Mouse (Mus musculus) erythroid progenitor cell, adult 5-6 weeks (primary cell): ENCODE results near the gene Gm20894. TPM values are rescaled to one million over a fixed set of nuclear protein-coding genes. Genes with fewer than 3 reads are reported as not detected.
"Not testable (repeated sequence)": the region's sequence is repeated elsewhere in the genome, so short reads cannot be mapped to it uniquely, and the experiment has no call there.

Source experiments
- ATAC-seq: replicated peaks from 2 replicates; pipeline ENCODE4 v1.8.0; 2016; ENCODE audit warnings: moderate number of reproducible peaks, mild to moderate bottlenecking, moderate TSS enrichment, inconsistent platforms; ENCODE audit not compliant: poor library complexity, low FRiP score, severe bottlenecking
- total RNA-seq, 2 experiments: library from RNA; stranded (forward) in 1 of 2; stranded (reverse) in 1 of 2; fragments of 150-400 nt in 1 of 2; fragments of 186-747, 209-891 nt in 1 of 2; gene quantifications; 2 replicates each; pipeline versions ENCODE4 v1.2.3 to v1.2.4; 2015 to 2017; ENCODE audit warnings: low replicate concordance in 2 of 2

Gm20894 gene
- not detected in 2 replicates for total RNA-seq (2015; ENCODE audit: low replicate concordance)
- total RNA-seq (2017; ENCODE audit: low replicate concordance) = not detected in 2 replicates

DNA sequence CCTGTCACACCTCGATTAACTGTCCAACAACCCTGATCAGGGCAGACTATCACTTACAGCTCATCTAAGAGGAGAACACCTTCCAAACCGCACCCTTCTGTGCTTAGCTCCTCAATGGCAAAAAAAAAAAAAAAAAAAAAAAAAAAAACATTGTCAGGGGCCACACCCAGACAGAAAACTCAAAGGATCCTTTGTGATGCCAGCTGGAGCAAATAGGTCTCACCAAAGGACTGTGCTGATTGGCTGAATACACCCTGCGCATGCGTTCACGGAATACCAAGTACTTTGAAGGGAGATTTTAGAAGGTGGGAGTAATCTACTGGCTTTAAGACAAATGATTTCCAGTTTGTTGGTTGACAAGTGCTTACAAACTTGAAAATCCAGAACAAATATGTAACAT lies at the start of gene Gm20894:
Gm20894 (minus strand) TSS at position 101 of the 400 bp plus-strand sequence.
- ATAC-seq = not testable (repeated sequence)
